Mouse (Mus musculus) lung, postnatal 0 days (tissue): ENCODE measurements around the gene Gm44973.

ENCODE experiments used
- CTCF ChIP-seq: IDR thresholded peaks from 2 replicates; pipeline ENCODE4 v1.5.1; 2016; ENCODE audit warnings: antibody characterized with exemption, mild to moderate bottlenecking
- EP300 ChIP-seq: IDR thresholded peaks from 2 replicates; pipeline ENCODE4 v1.6.1; 2016; ENCODE audit warnings: antibody characterized with exemption, mild to moderate bottlenecking, control low read depth

DNA sequence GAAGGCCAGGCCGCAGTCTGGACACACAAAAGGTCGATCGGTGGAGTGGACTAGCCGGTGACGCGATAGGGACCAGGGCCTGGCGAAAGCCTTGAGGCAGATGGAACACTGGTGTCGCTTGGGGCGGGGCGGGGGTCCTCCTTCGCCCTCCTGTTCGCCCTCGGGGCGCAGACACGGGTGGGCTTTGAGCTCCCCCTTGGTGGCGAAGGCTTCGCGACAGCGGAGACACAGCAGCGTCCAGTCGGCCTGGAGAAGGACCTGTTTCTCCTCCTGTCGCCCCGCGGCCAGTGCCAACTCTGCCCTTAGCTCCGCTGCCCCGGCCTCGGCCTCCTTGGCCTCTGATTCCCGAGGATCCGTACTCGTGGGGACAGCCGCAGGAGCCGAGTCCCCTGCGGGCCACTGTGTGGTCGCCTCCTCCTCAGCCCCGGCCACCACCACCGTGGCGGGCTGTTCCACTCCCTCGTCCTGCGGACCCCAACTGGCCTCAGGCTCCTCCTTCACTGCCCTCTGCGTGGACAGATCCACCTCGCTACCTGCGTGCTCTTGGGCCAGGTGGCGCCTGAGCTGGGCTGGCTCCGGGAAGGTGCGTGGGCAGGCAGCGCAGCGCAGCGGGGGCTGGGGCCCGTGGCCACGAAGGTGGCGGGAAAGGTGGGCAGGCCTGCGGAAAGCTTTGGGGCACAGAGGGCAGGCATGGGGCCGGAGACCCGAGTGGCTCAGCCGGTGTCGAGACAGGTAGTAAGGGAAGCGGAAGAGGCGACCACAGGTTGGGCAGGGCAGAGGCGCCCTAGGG is 21.1 kb upstream of the Gm44973 start:
- TF ChIP-seq CTCF (no peak), EP300 (no peak)
